Mouse (Mus musculus) B cell, adult 2 months (primary cell): ENCODE measurements around the gene Eml3.

ENCODE experiments used
- DNase-seq, 2 experiments: peaks; one replicate each; pipeline ENCODE4 v3.0.0; 2022

Gene Eml3

DNA sequence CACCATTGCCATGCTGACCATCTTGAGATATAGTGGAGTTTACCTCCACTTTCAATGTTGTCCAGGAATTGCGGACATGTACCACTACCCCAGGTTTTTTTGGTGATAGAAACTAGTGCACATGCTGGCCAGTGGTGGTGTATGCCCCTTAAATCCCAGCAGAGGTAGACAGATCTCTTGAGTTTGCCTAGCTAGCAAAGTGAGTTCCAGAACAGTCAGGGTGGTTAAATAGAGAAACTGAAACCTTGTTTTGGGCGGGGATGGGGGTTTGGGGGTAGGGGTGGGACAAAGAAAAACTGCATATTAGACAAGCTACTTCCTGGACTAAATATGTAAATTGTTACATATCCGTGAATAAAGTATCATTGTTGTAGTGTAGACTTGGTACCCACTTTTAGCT is 10.4 kb upstream of the Eml3 start:
- no peak for DNase-seq

DNA sequence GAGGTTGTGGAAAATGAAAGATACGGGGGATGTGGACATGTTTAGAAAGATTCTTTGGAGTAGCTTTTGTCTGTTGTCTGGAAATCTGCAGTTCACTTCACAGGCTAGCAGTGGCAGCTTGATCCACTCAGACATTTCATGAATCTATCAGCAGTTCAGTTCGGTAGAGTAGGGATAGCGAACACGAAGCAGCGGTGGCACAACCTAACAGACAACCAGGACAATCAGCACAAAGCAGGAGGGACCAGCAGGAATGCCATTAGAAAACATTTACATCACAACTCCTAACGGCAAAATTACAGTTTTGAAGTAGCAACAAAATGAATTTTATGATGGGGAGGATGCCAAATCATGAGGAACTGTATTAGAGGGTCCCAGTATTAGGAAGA is 9.7 kb upstream of the Eml3 start:
- DNase-seq: no peak

DNA sequence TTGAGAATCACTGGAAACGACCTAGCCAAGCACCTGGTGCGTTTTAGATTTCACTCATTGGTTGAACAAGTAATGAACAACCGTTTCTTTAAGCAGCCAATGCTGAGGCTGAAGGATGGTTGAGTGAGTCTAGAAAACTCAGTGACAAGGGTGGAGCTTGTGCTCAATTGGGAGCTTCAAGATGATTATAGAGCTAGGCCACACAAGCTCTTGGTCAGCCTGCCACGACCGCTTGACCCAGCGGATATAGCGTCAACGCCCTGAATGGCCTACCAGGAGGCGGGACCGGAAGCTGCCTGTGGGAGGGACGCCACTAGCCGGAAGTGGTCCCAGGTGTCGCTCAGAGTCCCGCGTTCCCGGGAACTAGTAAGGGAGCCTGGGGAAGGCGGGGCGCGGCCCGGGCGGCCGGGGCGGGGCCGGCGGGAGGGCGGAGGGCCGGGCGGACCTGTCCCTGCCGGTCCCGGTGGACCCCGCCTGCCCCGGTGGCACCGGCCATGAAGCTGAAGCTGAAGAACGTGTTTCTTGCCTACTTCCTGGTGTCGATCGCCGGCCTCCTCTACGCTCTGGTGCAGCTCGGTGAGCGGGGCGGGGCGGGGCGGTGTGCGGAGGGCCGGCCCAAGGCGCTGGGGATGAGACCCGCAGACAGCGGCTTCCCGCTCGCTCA is 9.1 kb upstream of the Eml3 start, which contains the start of gene B3gat3:
Gene B3gat3 (plus strand): TSS at position 302 of the 664 bp plus-strand sequence.
- peak; percentile 79 to 84 for DNase-seq

DNA sequence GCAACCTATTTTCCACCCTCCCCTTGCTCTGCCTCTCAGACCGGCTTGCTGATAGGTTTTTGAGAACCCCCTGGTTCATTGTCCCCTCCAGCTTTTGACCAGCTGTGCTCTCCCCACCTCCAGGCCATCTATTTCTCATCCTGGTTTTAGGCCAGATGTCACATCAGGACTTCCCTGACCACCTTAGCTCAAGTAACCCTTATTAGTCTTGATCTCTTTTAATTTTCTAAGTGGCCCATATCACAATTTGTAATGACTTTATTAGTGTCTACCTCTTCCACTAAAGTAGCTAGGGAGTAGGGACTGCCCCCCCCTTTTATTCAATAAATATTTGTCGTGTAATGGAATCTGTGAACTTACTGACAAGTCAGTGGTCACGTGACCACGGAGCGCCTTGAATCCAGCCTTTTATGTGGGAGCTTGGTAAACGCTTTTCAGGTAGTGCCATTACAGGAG is 8.5 kb upstream of the Eml3 start:
- DNase-seq: peak in 1 of 2 experiments; percentile 15

DNA sequence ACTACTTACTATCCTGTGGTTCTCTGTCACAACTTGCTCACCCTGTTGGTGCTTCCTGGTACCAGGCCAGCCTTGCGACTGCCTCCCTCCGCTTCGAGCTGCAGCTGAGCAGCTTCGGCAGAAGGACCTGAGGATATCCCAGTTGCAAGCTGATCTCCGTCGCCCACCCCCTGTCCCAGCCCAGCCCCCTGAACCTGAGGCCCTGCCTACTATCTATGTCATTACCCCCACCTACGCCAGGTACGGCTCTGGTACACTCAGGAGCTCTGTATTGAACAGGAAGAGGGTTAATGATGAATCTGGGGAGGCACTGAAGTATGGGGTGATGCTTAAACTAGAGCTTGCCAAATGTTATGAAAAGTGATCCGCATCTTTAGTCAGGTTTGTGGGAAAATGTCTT is 7.6 kb upstream of the Eml3 start:
- DNase-seq: no peak

DNA sequence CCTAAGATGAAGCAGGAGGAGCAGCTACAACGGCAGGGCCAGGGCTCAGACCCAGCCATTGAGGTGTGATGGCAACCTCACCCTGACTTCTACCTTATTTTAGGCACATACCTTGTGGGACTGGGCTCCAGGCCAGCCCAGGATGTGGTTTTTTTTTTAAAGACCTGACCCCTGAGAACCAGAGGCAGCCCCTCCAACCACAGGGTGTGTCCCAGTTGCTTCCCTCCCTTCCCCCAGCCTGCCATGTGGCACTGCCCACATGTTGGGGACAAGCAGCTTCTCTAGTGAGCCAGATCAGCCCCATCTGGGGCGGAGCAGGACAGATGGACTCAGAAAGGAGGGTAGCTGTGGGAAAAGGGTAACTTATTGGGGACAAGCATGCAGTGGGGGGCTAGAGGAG is 2.6 kb upstream of the Eml3 start:
- DNase-seq: no peak

DNA sequence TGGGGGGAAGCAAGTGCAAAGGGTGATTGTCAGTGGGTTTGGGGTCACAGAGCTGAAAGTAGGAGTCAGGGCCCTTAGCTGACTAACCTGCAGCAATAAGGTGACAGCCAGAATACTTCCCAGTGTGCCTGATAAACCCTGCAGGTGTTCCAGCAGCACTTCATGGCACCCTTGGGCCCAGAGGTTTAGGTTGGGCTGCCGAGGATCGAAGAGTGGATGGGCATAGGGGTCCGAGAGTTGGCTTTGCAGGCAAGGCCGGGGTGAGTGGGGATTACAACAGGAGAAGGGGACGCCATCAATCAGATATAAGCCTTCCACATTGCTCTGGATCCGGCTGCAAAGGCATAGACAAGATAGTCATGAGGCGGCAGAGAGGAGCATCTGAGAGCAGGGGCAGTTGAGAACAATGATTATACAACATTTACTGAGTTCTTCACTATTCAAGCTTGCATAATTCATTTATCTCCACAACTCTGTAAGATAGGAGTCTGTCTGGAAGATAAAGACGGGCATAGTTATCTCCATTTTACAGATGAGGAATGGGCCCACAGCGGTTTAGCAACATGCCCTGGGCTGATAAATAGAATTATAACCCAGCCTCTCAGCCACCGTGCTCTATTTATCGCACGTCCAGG is 1.3 kb upstream of the Eml3 start:
- no peak for DNase-seq

DNA sequence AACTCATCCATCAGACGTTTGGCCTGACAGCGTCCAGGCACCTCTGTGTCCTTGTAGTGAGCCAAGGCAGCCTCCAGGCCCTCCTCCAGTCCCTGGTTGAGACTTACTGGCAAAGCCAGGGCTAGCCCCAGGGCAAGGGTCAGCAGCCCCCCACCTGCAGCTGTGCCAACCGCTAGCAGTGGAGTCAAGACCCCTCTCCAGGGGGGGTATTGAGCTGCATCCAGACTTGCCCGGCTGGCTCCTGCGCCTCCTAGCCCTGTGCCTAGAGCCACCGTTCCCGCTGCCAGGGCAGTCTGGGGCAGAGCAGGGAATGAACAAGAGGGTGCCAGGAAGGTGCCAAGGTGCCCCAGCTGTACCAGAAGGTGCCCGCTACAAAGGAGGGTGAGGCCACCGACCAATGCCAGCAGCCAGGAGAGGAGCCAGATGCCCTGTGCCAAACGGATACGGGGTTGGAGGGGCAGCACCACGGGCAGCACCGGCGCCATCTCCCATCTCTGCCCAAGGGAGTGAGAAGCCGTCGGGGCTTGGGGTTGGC is 596 bp upstream of the Eml3 start:
- no peak for DNase-seq

DNA sequence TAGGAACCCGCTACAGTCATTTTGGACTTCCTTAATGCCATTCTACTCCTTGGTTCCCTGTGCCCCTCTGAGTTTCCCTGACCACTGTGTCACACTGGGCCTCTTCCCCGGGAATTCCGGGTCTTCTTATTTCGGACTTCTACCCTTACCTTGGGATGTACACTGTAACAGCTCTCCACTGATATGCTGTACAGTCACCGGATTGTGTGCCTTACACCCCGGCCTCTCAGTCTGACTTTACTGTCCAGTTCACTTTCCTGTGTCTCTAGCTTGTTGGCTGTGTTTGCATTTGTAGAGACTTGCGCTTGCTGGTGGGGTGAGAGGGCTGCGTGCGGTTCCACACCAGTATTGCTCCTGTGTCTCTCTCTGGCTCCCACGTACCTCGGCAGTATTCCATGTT is 765 bp downstream of the Eml3 start:
- no peak for DNase-seq

DNA sequence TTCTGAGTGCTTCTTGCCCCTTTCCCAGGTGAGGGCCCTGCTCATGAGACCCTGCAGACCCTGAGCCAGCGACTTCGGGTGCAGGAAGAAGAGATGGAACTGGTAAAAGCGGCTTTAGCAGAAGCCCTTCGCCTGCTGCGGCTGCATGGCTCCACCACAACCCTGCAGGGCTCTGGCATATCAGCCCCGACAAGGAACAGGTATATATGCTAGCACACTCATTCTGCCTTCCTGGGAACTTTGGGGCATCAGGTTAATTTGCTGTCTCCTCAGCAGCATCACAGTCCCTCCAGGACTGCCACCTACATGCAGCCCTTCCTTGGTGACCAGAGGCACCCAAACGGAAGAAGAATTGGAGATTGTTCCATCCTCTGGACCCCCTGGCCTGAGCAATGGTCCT is 1.4 kb downstream of the Eml3 start:
- no peak for DNase-seq

DNA sequence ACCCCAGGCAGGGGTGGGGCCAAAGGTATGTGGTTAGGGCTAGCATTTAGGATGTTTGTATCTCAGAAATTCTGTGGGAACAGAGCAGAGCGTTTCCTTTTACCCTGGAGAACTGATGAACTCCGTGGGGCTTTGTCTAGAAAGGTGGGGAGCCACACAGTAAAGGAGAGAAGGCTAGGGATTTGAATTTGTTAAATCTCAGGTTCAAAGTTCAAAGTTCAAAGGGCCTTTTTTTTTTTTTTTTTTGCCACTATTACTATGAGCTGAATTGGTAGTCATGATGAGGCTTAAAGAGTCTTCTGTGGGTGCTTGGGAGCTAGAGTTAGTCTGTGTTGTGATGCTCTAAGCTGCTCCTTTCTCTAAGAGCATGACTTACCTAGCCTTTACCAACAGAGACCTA is 7.4 kb downstream of the Eml3 start:
- DNase-seq: no peak

DNA sequence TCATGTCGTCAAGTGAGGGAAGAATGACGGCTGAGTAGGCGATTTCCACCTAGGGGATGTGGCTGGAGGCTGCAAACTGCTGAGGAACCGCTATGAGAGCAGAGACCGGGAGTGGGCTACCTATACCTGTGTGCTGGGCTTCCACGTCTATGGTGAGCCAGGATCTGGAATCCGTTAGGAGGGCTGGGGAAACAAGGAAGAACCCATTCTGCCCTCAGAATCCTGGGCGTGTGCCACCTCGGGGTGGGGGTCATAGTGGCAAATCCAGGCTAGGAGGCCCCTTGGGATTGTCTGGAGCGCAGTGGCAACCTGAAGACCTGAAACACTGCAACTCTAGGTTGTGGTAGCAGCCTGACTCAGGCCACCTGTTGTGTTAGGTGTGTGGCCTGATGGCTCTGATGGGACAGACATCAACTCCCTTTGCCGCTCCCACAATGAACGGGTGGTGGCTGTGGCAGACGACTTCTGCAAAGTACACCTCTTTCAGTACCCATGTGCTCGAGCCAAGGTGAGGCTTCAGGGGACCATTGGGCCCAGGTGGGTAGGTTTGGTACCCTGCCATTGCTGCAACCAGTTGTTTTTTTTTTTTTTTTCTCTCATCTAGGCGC is 11.3 kb downstream of the Eml3 start:
- DNase-seq: no peak

DNA sequence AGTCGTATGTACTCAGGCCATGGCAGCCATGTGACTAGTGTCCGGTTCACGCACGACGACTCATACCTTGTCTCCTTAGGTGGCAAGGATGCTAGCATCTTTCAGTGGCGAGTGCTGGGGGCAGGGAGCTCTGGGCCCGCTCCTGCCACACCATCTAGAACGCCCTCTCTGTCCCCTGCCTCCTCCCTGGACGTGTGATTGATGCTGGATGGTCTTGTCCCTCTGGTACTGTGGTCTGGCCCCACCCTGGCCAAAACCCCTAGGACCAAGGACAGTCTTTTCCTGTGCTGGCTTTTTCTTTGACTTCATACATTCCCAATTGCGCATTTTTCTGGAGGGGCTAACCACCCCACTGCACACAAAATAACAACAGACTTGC is 11.8 kb downstream of the Eml3 start:
- no peak for DNase-seq

DNA sequence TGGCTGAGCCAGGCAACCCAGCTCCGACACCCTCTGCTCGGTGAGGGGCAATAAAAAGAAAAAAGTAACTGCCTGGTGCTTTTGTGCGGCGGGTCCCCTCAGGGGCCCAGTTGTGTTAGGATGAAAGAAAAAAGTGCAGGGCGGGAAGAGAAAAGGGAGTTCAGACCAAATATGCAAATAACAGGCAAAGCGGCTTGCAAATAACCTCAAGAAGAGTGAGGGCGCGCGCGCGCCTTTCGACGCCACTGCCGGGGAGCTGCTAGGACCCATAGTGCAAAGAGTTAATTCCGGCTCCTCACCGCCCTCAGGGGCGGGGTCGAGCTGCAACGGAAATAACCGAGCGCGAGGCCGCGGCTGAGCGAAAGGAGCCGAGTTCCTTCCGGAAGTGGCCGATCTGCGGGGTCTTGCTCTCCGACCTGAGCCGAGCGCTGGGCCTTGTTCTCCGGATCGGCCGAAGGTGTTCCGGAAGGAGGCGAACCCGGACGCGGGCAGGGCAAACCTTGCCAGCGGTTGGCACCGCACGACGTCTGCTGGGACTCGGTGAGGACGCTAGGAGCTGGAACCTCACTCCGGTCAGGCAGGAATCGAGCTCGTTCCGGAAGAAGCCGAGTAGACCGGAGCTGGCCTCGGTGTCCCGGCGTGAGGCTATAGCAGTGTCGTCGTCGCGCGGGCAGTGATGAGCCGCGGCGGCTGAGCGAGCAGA is 12.3 kb downstream of the Eml3 start, which contains the start of gene Mta2:
Gene Mta2 (plus strand): TSS at position 361 of the 703 bp plus-strand sequence.
- peak; percentile 96 to 97 for DNase-seq

DNA sequence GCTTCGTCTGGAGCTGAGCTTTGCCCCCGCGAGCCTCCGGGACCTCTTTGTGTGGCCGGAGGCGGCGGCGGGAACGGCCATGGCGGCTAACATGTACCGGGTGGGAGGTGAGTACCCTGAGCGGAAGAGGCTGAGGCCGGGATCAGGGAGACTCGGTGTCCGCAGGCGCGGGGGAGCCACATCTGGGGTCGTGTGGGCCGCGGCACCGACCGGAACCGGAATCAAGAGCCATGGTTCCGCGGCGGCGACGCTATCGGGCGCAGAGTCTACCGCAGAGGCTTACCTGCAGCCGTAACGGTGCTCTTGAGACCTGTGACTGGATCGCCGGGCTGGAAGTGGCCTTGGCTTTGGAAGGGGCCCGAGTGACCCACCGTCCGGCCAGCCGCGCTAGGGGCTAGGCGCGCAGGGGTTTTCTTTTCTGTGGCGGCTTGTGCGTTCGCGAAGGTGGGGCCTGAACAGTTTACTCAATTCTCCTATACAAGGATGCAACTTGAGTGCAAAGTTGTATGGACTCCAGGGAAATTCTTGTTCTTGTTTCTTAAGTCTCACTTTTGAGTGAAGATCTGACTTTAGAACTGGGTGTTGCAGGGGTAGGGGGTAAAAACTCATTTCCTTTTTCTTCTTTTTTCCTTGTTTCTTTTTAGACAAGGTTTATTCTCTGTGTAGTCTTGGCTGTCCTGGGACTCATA is 13.1 kb downstream of the Eml3 start:
- no peak for DNase-seq

DNA sequence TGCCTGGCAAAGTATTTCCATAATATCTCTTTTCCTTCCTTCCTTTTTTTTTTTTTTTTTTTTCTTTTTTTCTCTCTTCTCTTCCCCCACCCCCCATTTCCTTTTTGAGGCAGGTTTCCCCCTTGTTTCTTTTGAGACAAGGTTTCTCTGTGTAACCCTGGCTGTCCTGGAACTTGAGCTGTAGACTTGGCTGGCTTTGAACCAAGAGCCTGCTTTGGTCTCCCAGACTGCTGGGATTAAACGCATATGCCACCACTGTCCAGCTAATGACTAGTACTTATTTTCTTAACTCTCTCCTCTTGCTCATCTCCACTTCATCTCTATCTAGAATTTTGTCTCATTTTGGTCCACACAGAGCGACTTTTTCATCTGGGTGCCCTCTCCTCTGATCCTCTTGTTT is 13.7 kb downstream of the Eml3 start:
- no peak for DNase-seq

DNA sequence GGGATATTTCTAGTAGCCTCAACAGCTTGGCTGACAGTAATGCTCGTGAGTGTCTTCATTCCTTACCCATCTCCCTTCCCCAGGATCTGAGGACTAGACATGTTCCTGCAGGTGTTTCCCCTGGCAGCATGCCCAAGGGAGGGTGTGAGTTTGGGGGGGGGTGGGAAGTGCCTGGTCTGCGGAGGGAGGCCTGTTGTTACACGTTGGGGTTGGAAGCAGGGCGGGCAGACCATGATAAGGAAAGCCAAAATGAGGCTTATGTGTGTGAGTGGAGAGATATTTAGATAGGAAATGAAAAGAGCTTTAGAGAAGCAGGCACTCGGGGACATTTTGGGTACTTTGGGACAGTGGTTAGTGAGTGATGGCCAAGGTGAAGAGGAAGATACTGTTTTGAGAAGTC is 14.7 kb downstream of the Eml3 start:
- DNase-seq: no peak

DNA sequence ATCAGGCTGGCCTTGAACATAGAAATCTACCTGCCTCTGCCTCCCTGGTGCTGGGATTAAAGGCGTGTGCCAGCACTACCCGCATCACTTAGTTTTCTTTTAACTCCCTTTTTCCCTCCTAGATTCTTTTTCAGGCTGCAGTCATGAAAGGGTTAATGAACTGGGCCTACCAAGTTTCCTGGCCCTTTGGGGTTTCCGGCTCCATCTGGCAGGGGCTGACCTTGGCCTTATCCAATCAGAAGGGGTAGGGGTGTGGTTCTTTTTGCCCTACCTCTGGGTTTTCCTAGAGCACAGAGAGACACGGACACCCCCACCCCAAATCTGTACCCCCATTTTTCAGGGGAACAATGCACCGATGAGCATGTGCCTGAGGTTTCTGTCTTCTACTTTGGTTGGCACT is 15.4 kb downstream of the Eml3 start:
- peak; percentile 62 to 64 for DNase-seq

DNA sequence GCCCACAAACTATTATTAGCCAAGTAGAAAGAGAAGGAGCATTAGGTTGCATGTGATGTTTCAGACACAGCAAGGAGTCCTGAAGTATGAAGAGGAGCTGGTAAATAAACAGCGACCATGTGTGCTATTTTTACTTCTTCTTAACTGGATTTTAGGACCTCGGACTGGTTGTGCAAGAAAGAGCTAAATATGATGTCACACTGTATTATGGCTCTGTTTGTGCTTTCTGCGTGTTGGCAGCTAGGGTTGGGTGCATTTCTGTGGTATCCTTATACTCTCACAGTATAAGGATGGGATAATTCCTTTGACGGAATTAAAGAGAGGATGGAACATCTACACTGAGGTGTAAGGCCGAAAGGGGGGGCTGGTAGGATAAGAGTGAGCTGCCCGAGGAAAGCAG is 15.9 kb downstream of the Eml3 start:
- no peak for DNase-seq

DNA sequence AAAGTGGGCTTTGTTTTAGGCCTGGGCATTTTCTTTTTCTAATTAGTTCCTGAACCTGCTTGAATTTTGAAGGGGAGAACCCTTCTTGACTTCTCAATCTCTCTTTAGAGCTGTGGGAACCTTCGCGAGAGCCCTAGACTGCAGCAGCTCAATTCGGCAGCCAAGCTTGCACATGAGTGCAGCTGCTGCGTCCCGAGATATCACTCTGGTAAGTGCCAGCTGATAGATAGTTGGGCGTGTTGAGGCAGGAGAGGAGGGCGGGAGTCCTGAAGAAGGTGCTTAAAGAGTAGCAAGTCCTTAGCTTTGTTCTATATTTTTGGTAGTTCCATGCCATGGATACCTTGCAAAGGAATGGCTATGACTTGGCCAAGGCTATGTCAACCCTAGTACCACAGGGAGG is 17.6 kb downstream of the Eml3 start:
- DNase-seq: no peak

DNA sequence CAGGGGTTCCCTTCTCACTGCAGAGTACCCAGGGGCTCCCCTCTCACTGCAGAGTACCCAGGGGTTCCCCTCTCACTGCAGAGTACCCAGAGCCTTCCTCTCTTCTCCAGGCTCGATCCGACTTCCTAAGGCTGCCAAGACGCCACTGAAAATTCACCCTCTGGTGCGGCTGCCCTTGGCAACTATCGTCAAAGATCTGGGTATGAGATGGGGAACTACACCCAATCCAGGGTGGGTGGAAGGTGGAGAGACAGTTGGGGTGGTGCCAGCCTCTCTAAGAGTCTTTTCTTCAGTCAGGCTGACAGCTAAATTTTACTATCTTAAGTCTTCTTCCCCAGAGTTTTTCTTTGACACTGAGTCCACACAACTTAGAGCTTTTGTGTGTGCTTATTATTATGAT is 20.8 kb downstream of the Eml3 start:
- no peak for DNase-seq

DNA sequence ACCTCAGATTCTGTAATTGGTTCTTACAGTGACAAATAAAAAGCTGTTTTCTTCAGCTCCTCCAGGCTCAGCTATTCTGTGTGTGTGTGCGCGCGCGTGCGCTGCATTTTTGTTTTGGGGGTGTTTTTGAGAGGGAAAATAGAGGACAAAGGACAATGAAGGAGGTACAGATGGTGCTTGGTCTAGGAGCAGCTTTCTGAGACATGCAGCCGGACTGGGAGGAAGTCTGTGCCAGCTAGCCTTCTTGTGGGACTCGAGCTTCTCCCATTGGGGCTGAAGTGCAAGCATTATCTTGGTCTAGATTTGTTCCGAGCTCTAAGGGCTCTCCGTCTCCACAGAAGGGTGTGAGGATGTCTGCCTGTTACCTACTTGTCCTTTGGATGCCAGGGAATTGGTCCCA is 22.9 kb downstream of the Eml3 start:
- DNase-seq: no peak
